11 mouse cellular contexts compared by ENCODE assay signal in the genomic region with DNA sequence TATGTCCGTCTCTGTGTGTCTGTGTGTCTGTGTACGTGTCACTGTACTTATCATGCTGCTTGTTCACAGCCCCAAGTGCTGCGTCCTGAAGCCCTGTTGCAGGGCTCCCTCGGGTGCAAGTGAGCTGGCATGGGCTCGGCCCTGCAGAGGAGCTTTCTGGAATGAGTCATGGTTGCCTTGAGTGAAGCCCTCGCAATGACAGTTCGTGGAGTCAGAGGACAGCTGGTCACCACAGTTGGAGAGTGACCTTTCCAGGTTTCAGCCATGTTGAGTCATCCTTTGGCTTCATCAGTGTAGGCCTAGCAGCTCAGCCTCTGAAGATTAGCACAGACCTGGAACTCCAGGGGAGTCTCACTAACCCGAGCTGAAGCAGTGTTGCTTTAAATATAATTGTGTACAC. TPM values are rescaled to one million over a fixed set of nuclear protein-coding genes. Genes with fewer than 3 reads are reported as not detected.
DNase-seq lines count a peak whose midpoint lies in the region.
"Had no signal": no experiment of that assay in that cellular context is flagged by ENCODE, and none has a peak within 500 bp of the region (broad histone marks: within the 10 kb centered on the region; RNA-seq: fewer than 3 reads in every experiment).

No protein-coding gene starts in this region.

- DNase-seq in 416B (ENCODE audit: low read depth) (peak; percentile 13), adipocyte (ENCODE audit: low spot score) (peak; percentile 13)
- peak; percentile 94 for DNase-seq in cerebellum, adult 11-12 months
- peak; percentile 31 for DNase-seq in gastrocnemius, postnatal 14 days
- no peak for DNase-seq in layer of hippocampus, adult 11-12 months (ENCODE audit: low spot score)
- no peak for DNase-seq in right cerebral cortex, adult 2 months (ENCODE audit: low spot score in 2 of 2)
- no peak for DNase-seq in kidney, adult 8-10 months
- DNase-seq: lung, adult 18-20 months; right cerebral cortex, postnatal 14 days; thymus, postnatal 25 days had no signal

- intact Hi-C loops in gastrocnemius, postnatal 14 days (cut with DNase I; ENCODE audit: low total_unique reads): no loop called here

RNA-seq across cellular contexts. Expression of a gene that starts 59.7 kb away (rescaled TPM):
- 10 to 100 TPM in 1 of 2 experiments, 1 to 10 TPM in 1; 2.8 to 11.2 TPM for total RNA-seq in gastrocnemius, postnatal 14 days (2021)
- total RNA-seq: megakaryocyte progenitor cell, adult 5-6 weeks had no signal

Comparison
In these comparisons a context has a peak if more than half of its experiments do, and no peak if none do; other contexts are left out.
1. DNase-seq: peak in 416B (single experiment), adipocyte (single experiment), cerebellum, adult 11-12 months (single experiment) and gastrocnemius, postnatal 14 days (single experiment); none in layer of hippocampus, adult 11-12 months (single experiment), right cerebral cortex, adult 2 months (0 of 2) and kidney, adult 8-10 months (0 of 2).